Mouse (Mus musculus): Measurements from ENCODE around the gene Taok1.
"Not testable (repeated sequence)": the region's sequence is repeated elsewhere in the genome, so short reads cannot be mapped to it uniquely, and the experiment has no call there.

Gene Taok1

DNA sequence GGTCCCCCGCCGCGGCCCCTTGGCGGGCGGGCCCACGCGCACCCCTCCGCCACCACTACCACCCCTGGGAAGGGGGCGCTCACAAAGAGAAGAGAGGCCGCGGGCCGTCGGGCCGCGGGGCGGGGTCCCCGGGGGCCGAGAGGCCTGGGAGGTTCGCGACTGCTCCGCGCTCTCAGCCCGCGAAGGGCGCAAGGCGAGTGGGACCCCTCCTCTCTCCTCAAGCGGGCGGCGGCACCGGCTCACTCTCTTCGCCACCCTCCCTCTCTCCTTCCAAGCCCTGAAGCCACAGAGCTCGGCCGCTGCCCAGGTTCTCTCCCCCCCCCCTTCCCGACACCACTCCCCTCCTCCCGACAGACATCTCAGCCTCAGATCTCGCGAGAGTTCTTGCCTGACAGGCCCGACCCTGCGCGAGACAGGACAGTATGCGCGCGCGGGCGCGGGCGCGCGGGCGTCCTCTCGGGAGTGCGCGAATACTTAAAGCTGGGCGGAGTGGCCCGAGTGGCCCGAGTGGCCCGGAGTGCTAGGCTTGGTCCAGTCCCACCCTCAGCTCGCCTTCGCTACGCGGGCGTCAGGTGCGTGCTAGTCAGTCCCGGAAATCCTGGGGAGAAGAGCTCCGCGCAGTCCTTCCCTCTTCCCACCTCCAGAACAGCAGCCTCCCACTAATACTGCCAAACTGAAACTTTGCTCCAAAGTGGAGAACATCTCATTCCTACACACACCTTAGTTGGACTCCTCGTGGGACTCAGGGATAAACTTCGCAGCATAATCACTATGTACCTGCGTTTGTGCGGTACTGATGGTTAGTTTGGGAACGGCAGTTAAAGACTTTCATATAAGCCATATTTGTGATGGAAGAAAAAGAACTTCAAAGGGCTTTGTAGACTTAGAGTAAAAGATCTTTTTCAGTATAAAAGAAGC lies at the start of gene Taok1:
Gene Taok1 (minus strand): TSS at position 278 of the 918 bp plus-strand sequence.
- peak; percentile 94 for ATAC-seq (ENCODE audit: insufficient number of reproducible peaks, low FRiP score, low TSS enrichment)

DNA sequence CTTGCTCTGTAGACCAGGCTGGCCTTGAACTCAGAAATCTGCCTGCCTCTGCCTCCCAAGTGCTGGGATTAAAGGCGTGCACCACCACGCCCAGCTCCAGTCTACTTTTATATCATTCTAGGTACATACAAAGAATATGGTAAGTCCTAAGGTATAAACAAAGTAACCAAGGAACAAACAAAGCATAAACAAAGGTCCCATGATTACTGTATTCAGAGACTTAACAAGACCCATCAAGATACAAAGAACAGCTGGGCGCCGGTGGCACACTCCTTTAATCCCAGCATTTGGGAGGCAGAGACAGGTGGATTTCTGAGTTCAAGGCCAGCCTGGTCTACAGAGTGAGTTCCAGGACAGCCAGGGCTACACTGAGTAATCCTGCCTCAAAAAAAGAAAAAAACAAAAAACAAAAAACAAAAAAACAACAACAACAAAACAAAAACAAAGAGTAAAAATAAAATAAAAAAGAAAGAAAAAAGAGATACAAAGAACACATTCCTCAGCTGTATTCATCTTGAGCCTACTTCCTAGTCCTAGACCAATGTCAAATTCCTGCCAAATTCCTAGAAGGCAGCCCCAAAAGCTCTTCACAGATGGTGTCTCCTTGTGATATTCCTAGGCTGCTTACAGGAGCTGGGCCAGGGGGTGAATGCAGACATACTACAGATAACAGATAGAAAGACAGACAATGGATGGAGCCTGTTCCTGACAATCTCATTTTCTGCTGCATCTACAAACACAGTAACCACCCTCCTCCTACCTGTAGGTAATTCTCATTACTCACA lies 46.0 kb upstream of the Taok1 start:
- not testable (repeated sequence) for ATAC-seq (ENCODE audit: insufficient number of reproducible peaks, low FRiP score, low TSS enrichment)

DNA sequence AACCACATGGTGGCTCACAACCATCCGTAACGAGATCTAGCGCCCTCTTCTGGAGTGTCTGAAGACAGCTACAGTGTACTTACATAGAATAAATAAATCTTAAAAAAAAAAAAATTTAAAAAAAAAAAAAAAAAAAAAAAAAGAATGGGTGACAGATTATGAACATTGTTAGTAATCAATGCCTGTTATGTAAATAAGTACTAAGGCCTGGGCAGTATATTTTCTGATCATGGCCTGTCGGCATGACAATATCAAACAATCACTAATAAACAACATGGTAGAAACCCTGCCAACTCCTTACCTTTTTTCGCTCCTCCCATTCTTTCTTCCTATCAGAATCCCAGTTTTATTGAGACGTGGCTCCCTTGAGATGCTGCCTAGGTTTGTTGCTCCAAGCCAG lies 44.9 kb upstream of the Taok1 start:
- ATAC-seq (ENCODE audit: insufficient number of reproducible peaks, low FRiP score, low TSS enrichment), result no peak

DNA sequence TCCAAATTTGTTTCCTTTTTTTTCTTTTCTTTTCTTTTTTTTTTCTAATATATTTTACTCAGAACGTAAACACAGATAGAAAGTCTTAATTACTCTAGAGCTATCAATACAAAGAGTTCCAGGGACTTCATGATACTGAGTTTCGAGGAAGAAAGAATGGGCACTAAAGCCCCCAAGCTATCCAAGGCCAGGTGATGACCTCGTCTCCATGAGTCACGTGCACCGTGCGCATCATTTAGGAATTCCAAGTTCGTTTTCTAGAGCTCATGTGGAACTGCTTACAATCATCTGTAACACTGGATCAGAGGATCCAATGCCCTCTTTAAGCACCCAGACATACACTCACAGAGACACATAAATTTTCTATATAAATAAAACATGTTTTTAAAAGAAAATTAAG lies 41.3 kb upstream of the Taok1 start:
- no peak for ATAC-seq (ENCODE audit: insufficient number of reproducible peaks, low FRiP score, low TSS enrichment)

DNA sequence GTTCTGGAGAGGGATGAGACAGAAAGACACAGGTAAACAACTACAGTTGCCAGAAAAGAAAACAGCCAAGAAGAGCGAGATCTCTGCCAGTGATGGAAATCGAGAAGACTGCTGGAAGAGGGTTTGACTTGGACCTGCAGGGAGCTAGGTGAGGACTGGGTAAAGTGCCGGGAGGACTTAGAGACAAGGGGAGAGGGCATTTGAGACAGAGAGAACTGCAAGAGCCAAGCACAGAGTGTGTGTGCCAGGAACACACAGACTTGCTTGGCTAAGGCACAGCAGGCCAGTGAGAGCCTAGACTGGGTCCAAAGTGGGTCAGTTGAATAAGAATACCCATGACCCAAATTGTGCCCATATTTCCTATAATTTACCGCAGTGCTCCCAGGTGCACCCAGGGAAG lies 37.9 kb upstream of the Taok1 start:
- peak; percentile 49; the same call in 1 of the 2 replicates for ATAC-seq (ENCODE audit: insufficient number of reproducible peaks, low FRiP score, low TSS enrichment)

DNA sequence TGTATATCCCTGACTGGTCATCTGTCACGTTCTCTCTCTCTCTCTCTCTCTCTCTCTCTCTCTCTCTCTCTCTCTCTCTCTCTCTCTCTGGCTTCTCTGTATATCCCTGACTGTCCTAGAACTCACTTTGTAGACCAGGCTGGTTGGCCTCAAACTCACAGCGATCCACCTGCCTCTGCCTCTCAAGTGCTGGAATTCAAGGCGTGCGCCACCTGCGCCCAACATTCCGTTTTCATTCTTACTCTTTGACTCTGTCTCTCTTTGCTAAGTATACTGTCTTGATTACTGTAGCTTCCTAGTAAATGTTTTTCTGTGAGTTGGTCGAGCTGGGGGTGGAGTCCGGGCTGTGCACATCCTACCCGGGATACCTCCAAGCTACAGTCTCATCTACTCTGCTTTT lies 33.8 kb upstream of the Taok1 start:
- no peak for ATAC-seq (ENCODE audit: insufficient number of reproducible peaks, low FRiP score, low TSS enrichment)

DNA sequence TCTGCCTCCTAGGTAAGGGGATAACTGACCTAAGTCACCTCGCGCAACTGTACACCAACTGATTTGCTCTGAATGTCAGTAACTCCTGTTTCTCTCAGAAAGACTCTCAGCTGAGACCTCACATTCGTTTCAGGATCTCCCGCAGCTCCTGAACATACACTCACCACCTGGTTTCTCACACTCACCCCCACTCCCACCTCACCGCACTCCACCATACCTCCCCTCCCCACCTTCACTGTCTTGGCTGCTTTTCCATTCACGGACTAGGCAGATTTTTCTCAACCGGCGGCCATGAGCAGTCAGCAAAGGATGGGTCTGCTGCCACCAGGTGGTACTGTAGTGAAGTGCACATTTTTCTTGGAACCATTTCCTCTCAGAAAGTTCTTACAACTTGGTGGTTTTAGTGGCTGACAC lies 22.6 kb upstream of the Taok1 start:
- ATAC-seq (ENCODE audit: insufficient number of reproducible peaks, low FRiP score, low TSS enrichment), result peak; percentile 6; the same call in 1 of the 2 replicates

DNA sequence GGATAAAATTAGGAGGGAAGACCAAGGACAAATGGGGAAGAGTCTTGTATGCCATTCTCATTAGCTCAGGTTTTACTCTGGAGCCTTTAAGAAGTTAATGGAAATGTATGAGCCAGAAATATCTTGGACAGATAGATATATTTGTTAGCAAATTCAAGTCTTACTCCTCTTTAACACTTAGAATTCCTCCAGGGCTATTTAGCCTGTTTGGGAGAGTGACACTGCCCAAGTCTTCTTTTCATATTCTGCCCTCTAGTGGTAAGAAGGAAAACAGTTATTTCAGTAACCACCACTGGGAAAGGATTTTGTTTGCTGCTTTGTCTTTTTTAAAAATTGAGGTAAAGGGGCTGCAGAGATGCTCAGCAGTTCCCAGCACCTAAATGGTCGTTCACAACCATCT lies 21.9 kb upstream of the Taok1 start:
- ATAC-seq (ENCODE audit: insufficient number of reproducible peaks, low FRiP score, low TSS enrichment), result no peak; the same call in 1 of the 2 replicates

DNA sequence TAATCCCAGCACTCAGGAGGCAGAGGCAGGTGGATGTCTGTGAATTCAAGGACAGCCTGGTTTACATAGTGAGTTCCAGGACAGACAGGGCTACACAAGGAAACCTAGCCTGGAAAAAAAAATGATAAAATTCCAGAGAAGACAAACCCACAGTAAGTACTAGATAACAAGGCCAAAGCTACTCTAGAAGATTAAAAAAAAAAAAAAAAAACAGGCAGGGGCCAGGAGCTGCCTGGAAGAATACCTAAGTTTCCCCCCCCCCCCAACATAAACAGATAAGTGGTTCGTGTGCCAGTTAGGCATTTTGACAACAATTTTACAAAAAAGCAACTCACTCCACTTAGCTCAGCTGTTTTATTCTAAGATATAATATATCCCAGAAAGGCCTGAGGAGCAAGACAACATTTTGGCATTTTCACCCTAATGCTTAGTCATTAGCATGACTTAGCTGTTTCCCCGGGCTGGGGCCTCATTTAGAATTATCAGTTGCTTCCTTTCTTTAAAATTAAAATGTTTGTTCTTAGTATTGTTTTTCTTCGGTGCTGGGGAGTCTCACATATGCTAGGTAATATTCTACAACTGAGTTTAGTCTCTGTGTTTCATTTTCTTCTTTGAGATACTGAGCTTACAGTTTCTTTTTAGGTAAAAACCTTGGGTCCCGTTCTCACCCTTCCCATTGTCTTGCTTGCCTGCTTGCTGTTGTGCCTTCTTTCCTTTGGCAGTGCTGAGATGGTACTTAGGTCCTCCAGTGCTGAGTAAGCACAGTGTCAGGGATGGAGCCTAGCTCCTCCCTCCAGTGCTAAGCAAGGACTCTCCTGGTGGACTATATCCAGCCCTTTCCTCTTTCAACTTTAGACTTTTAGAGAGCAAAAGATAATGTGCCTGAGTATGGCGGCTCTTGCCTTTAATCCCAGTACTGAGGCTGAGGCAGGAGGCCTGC lies 19.3 kb upstream of the Taok1 start:
- no peak for ATAC-seq (ENCODE audit: insufficient number of reproducible peaks, low FRiP score, low TSS enrichment)

DNA sequence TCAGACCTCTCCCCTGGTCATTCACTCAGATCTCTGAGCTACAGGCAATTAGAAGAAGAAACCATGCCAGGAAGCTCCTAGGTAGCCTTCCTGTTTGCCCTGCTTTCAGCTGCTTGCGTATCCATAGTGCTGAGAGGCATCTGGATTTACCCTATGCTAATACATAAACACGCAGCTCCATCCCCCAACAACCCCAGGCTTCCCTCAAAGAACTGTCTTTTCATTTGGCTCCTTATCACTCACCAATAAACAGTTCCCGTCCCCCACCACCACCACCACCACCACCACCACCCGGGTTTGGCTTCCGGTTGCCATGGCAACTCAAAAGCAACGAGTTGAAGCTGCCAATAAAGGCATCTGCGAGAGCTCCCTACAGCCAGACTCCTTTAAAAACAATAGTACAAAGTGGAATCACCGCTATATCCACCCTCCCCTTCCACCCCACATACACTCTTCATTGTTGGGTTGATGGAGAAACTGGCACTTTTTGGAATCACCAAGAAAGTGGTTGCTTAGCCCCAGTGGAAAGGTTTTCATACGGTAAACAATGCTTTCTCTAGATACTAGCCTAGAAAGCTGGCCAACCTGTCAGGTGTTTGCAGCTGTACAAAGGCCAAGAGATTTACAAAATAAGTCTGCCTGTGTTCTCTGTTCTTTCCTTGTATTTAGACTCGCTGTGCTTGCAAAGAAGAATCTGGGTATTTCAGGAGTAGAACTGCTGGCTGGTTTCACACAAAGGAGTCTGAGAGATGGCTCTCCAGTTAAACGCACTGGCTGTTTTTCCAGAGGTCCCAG lies 17.6 kb upstream of the Taok1 start:
- ATAC-seq (ENCODE audit: insufficient number of reproducible peaks, low FRiP score, low TSS enrichment), result no peak

DNA sequence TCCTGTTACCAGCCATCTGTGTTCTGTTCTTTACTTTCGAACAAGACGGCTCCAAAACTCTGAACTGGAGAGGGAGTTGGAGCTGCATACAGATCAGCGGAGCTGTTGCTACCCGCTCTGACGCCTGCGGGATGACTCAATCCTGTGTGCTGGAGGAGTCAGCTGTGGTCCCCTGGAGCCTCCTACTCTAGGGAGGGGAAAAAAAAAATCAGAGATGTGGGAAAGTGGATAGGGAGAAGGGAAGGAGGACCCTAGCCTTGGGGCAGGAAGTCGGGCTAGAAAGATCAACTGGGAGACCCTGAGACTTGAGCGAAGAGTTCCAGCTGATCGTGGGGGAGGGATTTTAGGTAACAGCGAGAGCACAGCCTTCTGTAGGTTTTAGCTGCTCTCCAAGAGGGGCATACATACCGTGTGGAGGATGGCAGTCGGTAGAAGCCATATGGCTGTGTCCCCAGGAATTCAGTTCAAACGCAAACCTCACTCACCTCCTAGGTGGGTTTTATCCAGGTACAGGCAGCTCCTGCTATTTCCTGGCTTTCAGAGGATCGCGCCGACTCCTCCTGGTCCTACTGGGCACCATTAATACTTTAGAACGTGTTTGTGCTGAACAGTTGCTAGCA lies 16.9 kb upstream of the Taok1 start:
- ATAC-seq (ENCODE audit: insufficient number of reproducible peaks, low FRiP score, low TSS enrichment), result peak; percentile 52; the same call in 1 of the 2 replicates

DNA sequence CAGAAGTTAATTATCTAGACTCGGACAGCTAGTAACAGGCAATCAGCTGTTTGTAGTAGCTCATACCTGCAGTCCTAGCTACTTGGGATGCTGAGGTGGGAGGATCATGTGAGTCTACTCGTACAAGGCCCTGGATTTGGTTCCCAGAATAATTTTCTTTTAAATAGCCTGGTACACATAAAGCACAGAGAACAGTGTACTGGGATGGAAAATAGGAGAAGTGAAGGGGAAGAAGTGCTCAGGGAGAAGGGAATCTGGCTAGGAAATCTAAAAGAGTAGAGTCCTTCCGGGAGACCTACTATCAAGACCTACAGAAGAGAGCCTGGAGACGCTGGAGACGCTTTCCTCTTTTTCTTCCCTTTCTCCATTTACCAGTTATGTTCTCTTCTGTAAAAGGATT lies 16.4 kb upstream of the Taok1 start:
- ATAC-seq (ENCODE audit: insufficient number of reproducible peaks, low FRiP score, low TSS enrichment), result no peak

DNA sequence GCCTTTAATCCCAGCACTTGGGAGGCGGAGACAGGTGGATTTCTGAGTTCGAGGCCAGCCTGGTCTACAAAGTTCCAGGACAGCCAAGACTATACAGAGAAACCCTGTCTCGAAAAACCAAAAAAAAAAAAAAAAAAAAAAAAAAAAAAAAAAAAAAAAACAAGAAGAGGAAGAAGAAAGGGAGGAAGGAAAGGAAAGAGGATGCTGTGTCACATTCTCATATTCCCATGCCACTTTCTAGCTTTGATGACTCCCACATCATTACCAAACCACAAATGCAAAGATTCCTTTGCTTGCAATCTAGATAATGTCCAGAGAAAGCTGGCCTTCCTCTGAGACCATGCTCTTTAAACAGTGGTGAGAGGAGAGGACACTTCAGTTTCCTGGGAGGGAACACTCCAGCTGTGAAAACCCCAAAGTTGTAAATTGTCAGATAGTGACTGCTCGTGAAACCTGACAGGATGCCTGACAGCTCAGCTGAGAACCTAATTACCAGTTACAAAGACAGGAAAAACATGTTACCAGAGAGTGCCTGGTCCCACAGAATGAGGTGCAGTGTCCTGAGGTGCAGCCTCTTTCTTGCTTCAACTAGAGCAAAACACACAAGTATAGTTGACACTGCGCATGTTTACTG lies 14.4 kb upstream of the Taok1 start:
- ATAC-seq (ENCODE audit: insufficient number of reproducible peaks, low FRiP score, low TSS enrichment), result no peak

DNA sequence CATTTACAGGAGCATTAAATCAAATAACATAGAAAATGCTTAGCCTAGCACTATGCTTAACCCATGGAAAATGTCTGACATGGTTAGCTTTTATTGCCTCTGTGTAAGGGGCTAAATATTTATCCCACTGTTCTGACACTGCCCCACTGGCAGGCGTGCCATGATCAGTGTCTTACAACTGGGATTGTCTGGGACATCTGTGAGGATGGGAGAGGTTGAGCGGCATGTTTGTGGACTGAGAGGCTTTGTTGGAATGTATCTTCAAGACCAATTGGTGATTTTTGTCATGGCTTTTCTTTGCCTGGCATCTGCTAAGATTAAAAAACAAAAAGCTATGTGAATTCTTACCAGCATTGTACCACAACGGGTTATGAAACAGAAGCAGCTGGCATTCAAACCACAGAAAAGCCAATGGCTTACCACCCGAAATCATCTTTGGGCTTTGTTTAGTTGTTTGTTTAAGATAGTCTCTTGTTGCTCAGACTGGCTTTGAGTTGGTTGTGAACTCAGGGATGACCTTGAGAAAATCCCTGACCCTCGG lies 7.5 kb upstream of the Taok1 start:
- no peak for ATAC-seq (ENCODE audit: insufficient number of reproducible peaks, low FRiP score, low TSS enrichment)

DNA sequence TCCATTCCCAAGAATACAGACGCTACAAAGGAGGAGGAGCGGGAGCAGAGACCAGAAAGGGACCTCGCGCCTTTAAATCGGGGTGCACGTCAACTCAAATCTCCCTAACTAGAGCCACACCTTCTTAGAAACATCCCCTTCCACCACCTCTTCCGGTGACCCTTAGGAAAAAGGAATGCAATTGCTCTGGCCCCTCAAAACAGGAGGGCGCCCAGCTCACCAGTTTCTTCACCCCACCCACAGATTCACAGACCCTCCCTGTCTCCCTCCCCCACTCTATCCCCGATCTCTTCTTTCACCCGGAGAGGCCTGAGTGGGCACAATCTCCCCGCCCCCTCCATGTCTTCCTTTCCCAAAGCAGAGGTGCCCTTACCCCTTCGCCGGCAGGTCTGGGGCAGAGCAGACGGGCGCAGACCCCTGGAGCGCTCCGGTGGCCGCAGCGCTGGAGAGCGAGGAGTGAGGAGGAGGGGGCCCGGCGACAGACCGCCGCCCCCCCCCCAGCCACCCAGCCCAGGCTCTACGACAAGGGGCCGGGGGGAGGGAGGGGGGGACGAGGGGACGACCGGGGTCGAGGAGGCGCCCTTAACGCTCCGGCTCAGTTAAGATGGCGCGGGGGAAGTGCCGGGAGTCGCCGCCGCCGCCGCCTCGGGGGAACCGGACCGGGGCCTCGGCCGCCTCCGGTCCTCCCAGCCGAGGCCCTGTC lies 629 bp downstream of the Taok1 start:
- ATAC-seq (ENCODE audit: insufficient number of reproducible peaks, low FRiP score, low TSS enrichment), result peak; percentile 28; the same call in 1 of the 2 replicates

DNA sequence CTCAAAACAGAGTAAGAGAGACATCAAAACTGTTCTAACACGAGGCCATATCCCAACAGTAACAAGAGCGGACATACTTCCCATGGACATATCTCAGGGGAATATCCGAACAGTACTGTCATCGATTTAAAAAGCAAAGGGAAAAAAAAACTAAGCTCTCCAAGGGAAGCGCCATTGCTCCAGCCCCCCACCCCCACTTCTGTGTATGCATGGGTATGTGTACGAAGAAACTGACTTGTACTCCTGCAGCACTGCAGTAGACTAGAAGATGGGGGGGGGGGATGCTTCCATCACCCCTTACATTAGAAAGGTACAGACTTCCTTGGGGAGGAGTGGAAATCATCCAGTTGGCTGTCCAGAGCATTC lies 1.2 kb downstream of the Taok1 start:
- ATAC-seq (ENCODE audit: insufficient number of reproducible peaks, low FRiP score, low TSS enrichment), result no peak

DNA sequence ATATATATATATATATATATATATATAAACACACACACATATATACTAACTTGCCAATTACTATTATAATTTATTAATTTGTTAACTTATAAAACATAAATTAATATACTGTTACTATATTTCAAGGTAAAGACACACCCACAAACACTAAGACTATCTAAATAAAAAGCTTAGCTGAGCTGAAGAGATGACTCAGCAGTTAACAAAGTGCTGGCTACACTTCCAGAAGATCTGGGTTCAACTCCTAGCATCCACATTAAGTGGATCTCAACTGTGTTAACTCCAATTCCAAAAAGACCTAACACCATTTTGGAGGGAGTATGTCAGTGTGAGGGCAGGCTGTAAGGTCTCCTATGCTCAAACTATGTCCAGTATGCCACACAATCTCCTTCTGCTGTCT lies 10.3 kb downstream of the Taok1 start:
- no peak for ATAC-seq (ENCODE audit: insufficient number of reproducible peaks, low FRiP score, low TSS enrichment)

DNA sequence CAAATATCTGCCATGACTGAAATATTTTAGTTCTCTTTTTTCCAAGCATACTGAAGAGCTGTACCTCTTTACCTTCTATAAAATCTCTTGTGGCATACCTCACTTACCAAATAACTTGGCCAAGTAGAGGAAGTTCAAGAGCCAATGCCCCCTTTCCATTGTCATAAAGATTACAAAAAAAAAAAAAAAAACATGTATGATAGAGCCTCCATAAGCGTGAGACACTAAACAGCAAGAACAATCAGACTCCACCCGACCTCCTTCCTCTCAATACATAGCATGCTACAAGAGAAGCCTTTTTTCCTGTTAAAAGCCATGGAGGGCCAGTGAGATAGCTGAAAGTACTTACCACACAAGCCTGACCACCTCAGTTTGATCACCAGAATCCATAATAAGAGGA lies 16.2 kb downstream of the Taok1 start:
- no peak for ATAC-seq (ENCODE audit: insufficient number of reproducible peaks, low FRiP score, low TSS enrichment)
